Comparison of ENCODE assay signal across 8 mouse cellular contexts in the genomic region with DNA sequence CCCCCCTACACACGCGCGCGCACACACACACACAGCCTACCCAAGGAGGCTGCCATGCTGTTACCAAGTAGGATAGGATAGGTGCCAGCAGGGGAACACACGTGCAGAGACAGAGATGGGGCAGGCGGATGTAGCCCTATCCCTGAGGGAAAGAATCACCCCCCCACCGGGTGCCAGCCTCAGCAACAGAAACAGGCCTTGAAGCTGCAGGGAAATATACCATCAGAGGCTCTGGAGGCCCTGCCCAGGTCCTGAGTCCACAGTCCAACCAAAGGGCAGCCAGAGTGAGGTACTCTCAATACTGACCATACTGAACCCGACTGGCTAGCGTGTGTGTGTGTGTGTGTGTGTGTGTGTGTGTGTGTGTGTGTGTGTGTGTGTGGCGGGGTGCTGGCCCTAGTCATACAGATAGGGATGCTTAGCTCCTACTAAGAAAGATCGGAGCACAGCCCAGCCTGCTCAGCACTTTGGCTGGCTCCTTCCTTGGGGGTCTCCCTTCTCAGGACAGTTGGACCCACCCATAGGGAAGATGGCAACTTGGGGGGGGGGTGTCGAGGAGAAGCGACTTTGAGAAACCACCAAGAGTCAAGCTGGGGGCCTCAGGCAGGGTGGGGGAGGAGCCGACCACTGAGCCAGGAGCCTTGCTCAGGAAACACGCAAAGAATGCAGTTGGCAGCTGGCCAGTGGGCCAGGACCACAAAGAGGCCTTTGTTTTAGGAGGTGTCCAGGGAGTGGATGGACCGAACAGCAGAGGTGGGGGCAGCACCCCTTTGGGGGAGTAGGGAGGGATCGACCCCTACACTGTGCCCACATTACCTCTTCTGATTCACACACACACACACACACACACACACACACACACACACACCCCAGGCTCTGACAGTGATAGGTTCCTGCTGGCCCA. TPM values are rescaled to one million over a fixed set of nuclear protein-coding genes. Genes with fewer than 3 reads are reported as not detected.
DNase-seq lines count a peak whose midpoint lies in the region; TF ChIP-seq lines count a peak whose summit lies in the region.

No protein-coding gene starts in this region.

- H3K27me3 ChIP-seq in cerebellum, adult 2 months (ENCODE audit: control insufficient read depth, insufficient read depth, low read length) = no peaks in the 10 kb centered on the region
- H3K27me3 ChIP-seq in embryonic facial prominence, embryonic 10.5 days (replicated peaks; ENCODE audit: low read depth, poor library complexity, severe bottlenecking) = peaks cover 100% of the 10 kb centered on the region

- DNase-seq in cerebellum, adult 2 months = peak; percentile 58 to 59
- no peak for DNase-seq in cerebellum, adult 11 months
- peak; percentile 85 for DNase-seq in embryonic facial prominence, embryonic 10.5 days (ENCODE audit: low spot score)
- DNase-seq in heart, adult 9 months (ENCODE audit: low spot score in 2 of 2) = peak; percentile 78 to 81
- peak; percentile 71 for DNase-seq in kidney, adult 18-20 months
- peak; percentile 73 for DNase-seq in lung, adult 2 months
- peak; percentile 66 for DNase-seq in ovary, postnatal 36 days (ENCODE audit: low spot score)
- no peak for DNase-seq in spleen, postnatal 36 days (ENCODE audit: low spot score in 2 of 2)

- peaks cover 86% of the 10 kb centered on the region for H3K4me1 ChIP-seq in cerebellum, adult 2 months (ENCODE audit: control insufficient read depth, insufficient read depth, low read length)
- peaks cover 84% of the 10 kb centered on the region for H3K4me1 ChIP-seq in embryonic facial prominence, embryonic 10.5 days
- peaks cover 63% of the 10 kb centered on the region for H3K4me1 ChIP-seq in lung, adult 2 months (ENCODE audit: control insufficient read depth, insufficient read depth, low read length)

- no peaks in the 10 kb centered on the region for H3K9me3 ChIP-seq in embryonic facial prominence, embryonic 10.5 days

- no peak overlapping the region for H3K4me3 ChIP-seq in cerebellum, adult 2 months (replicated peaks; ENCODE audit: insufficient read depth, low read depth, low read length)
- peak overlapping the region; percentile 48 for H3K4me3 ChIP-seq in embryonic facial prominence, embryonic 10.5 days
- no peak overlapping the region for H3K4me3 ChIP-seq in lung, adult 2 months (replicated peaks; ENCODE audit: extremely low read depth, low read depth, low read length)

- 16% methylated on average over 17 of the region's 17 CpGs for WGBS in cerebellum, adult 2 months
- 3% methylated on average over 17 of the region's 17 CpGs for WGBS in embryonic facial prominence, embryonic 10.5 days
- 30% methylated on average over 16 of the region's 17 CpGs for whole genome bisulfite sequencing in lung, adult 2 months

- H3K27ac ChIP-seq in cerebellum, adult 2 months (ENCODE audit: insufficient read depth, low read length) = peak overlapping the region; percentile 25
- peak overlapping the region; percentile 90 for H3K27ac ChIP-seq in embryonic facial prominence, embryonic 10.5 days (replicated peaks)

- TF ChIP-seq POLR2A in cerebellum, adult 2 months (IDR thresholded peaks at IDR 0.05; ENCODE audit: borderline replicate concordance, insufficient read depth, low read length) = no peak
- no peak for TF ChIP-seq POLR2A in lung, adult 2 months (IDR thresholded peaks at IDR 0.05; ENCODE audit: borderline replicate concordance, extremely low read depth, low read depth, low read length)

- H3K36me3 ChIP-seq in embryonic facial prominence, embryonic 10.5 days (replicated peaks) = no peaks in the 10 kb centered on the region

- no peak for TF ChIP-seq CTCF in cerebellum, adult 2 months (IDR thresholded peaks at IDR 0.05; ENCODE audit: borderline replicate concordance, insufficient read depth, low read depth, low read length)
- TF ChIP-seq CTCF in lung, adult 2 months (IDR thresholded peaks at IDR 0.05; ENCODE audit: insufficient read depth, low read length) = no peak

RNA-seq across cellular contexts. Expression of a gene that starts 21.0 kb away (rescaled TPM):
- 0.27 and 0.33 TPM in 2 replicates for polyA plus RNA-seq in cerebellum, adult 2 months (2012; rRNA removed)
- 1.6 and 3.6 TPM in 2 replicates for polyA plus RNA-seq in embryonic facial prominence, embryonic 10.5 days (2016; fragmentation: Nextera tagmentation; extraction: Ambion mirVana)
- 2.0 and 2.8 TPM in 2 replicates for polyA plus RNA-seq in lung, adult 2 months (2012; rRNA removed)

RNA-seq across cellular contexts. Expression of a gene that starts 42.5 kb away (rescaled TPM):
- 1.7 TPM in 2 replicates for polyA plus RNA-seq in cerebellum, adult 2 months (2012; rRNA removed)
- 4.3 and 5.5 TPM in 2 replicates for polyA plus RNA-seq in embryonic facial prominence, embryonic 10.5 days (2016; fragmentation: Nextera tagmentation; extraction: Ambion mirVana)
- polyA plus RNA-seq in lung, adult 2 months (2012; rRNA removed) = 20.2 and 21.9 TPM in 2 replicates

RNA-seq across cellular contexts. Expression of a gene that starts 56.1 kb away (rescaled TPM):
- 91.0 and 93.9 TPM in 2 replicates for polyA plus RNA-seq in cerebellum, adult 2 months (2012; rRNA removed)
- polyA plus RNA-seq in embryonic facial prominence, embryonic 10.5 days (2016; fragmentation: Nextera tagmentation; extraction: Ambion mirVana) = 30.4 and 30.8 TPM in 2 replicates
- 72.5 and 81.8 TPM in 2 replicates for polyA plus RNA-seq in lung, adult 2 months (2012; rRNA removed)

RNA-seq across cellular contexts. Expression of a gene that starts 56.4 kb away (rescaled TPM):
- polyA plus RNA-seq in cerebellum, adult 2 months (2012; rRNA removed) = 98.5 and 105 TPM in 2 replicates
- polyA plus RNA-seq in embryonic facial prominence, embryonic 10.5 days (2016; fragmentation: Nextera tagmentation; extraction: Ambion mirVana) = 0.29 and 0.77 TPM in 2 replicates
- 80.1 and 96.2 TPM in 2 replicates for polyA plus RNA-seq in lung, adult 2 months (2012; rRNA removed)

RNA-seq across cellular contexts. Expression of a gene that starts 57.7 kb away (rescaled TPM):
- polyA plus RNA-seq in cerebellum, adult 2 months (2012; rRNA removed) = 144 and 148 TPM in 2 replicates
- 69.1 and 71.2 TPM in 2 replicates for polyA plus RNA-seq in embryonic facial prominence, embryonic 10.5 days (2016; fragmentation: Nextera tagmentation; extraction: Ambion mirVana)
- polyA plus RNA-seq in lung, adult 2 months (2012; rRNA removed) = 87.5 and 99.1 TPM in 2 replicates

Comparison
In these comparisons a context has a peak if more than half of its experiments do, and no peak if none do; other contexts are left out.
1. DNase-seq: peak in cerebellum, adult 2 months (2 of 2), embryonic facial prominence, embryonic 10.5 days (single experiment), heart, adult 9 months (2 of 2), kidney, adult 18-20 months (single experiment), lung, adult 2 months (single experiment) and ovary, postnatal 36 days (single experiment); none in cerebellum, adult 11 months (single experiment) and spleen, postnatal 36 days (0 of 2).